Mouse (Mus musculus) megakaryocyte-erythroid progenitor cell, adult 5-6 weeks (primary cell): ENCODE data around the gene Teddm3. TPM values are rescaled to one million over a fixed set of nuclear protein-coding genes. Genes with fewer than 3 reads are reported as not detected.
"Not testable (repeated sequence)": the region's sequence is repeated elsewhere in the genome, so short reads cannot be mapped to it uniquely, and the experiment has no call there.

ENCODE experiments used
- ATAC-seq: replicated peaks from 2 replicates; pipeline ENCODE4 v1.8.0; 2016; ENCODE audit warnings: mild to moderate bottlenecking, inconsistent platforms; ENCODE audit not compliant: severe bottlenecking, poor library complexity, low FRiP score, low TSS enrichment
- total RNA-seq, 2 experiments: library from RNA; stranded (forward) in 1 of 2; stranded (reverse) in 1 of 2; fragments of 200-1000, 215-1000 nt in 1 of 2; fragments of >200 nt in 1 of 2; fragmentation: Nextera tagmentation in 1 of 2; gene quantifications; 2 replicates each; pipeline ENCODE4 v1.2.3; 2014 to 2017

Teddm3 gene
- not detected in 2 replicates for total RNA-seq (2014; fragmentation: Nextera tagmentation)
- not detected in 2 replicates for total RNA-seq (2017)

DNA sequence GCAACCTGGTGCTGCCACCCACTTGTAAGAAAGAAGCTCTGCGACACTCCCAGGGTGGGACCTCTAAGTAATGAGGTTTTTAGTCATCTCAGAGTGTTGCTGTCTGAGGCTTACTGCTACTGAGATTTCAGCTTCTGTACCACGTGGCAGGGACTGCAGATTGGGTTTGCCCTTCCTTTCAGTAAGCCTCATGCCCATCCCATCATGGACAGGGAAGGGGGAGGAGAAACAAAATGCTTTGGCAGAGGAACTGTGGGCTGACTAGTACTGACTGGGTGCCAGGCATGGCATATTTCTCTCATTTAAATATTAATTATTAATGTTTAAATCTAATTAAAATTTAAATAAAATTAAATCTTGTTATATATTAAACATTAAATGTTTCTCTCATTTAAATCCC lies at the start of gene Teddm3:
TSS of gene Teddm3 (minus strand) at position 101 of the 400 bp plus-strand sequence.
- ATAC-seq: not testable (repeated sequence)

DNA sequence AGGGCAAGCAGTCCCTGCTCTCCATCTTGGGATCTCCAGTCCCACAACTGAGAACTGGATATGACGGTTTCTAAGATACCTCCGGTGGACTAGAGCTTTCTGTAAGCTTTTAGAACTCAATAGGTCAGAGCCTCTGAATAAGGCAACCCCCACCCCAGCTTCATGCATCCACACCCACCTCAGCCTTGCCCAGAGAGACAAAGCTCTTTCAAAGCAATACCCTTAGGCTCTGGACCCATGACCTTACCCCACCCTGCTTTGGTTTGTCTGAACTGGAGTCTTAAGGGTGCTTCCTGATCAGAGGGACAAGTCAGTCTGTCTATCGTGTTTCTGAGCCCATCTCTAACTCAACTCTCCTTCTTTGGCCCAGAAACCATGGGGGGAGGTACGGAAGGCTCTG lies 48.9 kb upstream of the Teddm3 start:
- ATAC-seq: no peak

DNA sequence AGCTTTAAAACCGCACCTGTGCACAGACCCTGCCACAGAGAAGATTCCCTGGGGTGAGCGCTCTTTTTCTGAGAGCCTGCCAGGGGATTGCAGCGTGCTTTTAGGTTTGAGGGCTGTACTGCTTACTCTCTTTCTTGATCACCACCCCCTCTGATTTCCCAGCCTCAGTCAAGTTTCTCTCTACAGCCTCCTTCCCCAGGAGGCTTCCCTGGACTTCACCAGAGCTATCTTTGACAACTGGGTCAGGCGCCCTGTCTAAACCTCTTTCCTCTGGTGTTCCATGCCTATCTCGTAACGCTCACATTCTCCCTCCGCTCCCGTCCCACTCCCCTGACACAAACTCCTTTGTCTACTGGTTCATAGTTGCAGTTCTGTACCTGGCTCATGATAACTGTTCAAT lies 45.6 kb upstream of the Teddm3 start:
- ATAC-seq: no peak

DNA sequence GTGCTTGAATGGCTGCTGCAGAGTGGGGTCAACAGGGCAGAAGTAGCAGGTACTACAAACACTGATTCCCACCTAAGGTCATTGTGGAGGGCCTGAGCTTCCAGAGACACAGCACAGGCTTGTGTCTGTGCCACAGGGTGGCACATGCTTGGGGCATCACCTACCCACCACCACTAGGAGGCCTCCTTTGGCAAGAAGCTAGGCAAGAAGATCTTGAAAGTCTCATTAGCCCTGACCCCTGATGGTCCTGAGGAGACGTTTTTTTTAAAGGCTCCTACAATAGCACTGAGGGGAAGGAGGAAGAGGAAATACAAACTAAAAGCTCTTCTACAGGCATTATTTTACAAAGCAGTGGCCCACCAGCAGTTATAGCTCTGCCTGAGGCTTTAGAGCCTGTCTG lies 44.7 kb upstream of the Teddm3 start:
- ATAC-seq: peak; percentile 77; the same call in 1 of the 2 replicates

DNA sequence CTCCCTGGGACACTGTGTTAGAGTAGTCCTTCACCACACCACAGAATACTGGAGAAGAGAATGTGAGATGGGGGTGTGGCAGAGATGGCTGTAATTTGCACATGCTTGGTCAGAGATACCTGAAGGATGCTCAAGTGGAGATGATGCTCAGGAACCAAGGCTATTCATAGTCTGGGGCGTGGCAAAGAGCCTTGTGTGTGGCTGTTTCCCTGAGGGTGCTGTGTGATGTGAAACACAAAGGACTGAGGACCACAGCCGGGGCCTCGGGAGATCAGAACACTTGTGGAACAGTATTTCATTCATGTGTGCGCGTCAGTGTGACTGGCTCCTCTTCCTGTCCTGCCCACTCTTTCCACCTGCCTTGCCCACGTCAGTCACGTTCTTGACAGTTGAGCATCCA lies 44.2 kb upstream of the Teddm3 start:
- no peak for ATAC-seq

DNA sequence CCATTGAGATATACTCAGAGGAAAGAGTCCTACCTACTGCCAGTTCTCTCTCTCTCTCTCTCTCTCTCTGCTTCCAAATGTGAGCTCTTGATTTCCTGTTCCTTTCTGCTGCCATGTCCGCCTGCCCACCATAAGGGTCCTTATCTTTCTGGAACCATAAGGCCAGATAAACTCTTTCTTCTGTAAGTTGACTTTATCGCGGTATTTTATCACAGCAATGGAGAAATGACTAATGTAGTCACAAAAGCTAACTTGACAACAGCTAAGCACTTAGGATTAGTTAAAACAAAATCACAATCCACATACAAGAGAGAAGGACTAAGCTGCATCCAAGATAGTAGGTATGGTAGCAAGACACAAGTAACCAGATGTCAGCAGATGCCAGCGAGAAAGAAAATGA lies 43.7 kb upstream of the Teddm3 start:
- ATAC-seq: no peak

DNA sequence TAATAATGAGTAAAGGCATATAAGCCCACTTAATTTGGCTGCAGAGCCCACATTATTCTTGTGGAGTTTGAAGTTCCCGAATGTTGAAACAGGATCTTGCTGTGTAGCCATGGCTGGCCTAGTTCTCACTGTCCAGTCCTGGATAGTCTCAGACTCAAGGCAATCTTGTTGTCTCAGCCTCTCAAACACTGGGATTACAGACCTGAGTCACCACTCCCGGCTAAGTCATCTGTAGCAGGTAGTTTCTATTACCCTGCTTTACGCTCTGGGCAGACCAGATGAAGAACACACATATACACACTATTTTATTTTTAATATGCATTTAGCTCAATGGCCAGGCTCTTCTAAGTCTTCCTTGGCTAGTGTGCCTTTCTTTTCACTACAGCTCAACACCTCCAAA lies 42.8 kb upstream of the Teddm3 start:
- no peak for ATAC-seq

DNA sequence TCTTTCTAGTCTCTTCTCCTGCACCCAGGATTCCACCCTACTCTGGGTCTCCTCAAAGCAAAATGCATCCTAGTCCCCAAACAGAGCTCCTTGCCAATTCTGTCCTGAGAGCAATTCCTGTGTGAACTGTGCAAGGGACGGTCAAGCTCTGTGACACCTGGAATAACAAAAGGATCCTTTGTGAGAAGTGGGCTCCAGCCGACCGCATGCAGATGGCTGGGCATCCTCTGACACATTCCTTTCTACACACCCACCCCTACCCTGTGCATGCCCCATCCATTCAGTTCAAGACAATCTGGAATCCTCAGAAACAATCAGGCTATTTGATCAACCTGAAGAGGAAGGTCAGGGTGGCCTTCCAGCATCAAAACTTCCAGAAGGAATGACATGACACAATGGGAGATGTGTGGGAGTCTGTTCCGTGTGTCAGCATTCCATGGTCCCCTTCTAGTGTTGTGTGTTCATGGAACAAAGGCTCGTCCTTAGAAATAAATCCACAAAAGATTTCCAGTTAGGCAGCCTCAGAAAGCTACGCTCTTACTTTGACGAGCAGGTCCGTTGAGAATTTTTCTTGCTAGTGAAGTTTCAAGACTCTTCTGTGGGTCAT lies 41.6 kb upstream of the Teddm3 start:
- no peak for ATAC-seq

DNA sequence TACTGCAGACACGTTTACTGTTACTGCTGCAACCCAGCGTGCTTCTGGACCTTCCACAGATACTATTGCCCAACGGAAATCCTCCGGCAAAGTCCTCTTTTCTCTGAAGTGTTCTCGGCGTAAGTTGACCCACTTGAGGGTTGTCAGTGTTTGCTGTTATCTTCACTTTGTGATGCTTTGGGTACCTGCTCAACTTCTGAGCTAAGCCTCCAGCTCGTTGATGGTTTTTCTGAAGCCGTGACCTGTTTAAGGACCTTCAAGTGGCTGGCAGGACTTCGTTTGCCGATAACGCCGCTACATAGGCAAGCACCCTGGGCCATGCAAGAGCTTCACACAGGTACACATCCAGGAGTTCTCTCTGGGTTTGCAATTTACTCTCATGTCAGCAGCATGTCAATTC lies 40.4 kb upstream of the Teddm3 start:
- ATAC-seq: no peak

DNA sequence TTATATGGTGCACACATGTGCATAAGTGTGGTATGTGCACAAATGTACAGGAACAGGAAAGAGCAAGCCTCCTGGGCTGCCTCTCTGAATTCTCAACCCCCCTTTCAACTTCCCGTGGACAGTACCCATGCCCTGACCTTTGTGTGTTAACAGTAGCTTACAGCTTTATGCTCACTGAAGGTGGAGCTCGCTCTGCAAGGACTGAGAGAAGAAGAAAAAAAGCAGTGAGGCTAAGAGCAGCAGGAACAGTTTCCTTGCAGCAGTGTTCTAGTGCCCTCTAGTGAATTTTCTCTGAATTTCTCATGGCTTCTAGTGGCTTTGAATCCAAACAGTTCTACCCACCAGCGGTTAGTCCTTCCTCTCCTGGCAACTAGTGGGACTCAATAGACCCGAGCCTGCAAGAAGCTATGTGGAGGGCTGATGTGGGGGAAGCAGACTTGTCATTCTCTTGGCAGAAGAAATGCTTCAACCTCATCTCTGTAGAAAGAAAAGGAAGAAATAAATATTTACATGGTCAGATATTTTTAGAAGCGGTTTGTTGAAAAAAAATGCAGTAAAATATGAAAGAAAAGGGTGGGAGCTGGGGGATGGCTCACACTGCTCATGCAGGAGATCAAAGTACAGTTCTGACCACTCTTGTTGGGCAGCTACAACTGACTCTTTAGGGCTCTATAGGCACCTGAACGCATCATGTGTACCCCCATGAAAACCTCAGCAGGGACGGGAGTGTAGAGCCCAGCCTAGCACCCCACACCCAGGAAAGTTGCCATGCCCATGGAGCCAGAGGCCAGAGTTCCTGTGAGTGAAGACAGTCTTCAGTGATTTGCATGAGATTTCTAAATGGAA lies 38.9 kb upstream of the Teddm3 start:
- peak; percentile 72 for ATAC-seq

DNA sequence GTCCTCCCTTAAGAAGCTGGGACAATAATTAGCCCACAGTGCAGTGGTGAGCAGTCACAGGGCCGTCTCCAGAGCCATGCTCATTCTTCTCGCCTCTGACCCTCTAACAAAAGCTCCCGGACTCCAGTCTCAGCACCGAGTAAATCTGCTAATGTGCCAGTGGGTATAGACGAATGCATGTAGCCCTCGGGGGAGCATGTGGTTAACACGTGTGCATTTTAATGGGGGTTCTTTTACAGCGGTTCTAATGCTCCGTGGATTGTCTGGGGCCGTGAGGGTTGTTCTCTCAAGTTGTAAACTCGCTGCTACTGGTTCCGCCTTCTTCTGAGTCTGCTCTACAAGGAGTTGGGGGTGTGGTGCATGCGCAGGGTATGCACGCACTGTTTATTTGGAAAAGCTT lies 37.8 kb upstream of the Teddm3 start:
- no peak for ATAC-seq

DNA sequence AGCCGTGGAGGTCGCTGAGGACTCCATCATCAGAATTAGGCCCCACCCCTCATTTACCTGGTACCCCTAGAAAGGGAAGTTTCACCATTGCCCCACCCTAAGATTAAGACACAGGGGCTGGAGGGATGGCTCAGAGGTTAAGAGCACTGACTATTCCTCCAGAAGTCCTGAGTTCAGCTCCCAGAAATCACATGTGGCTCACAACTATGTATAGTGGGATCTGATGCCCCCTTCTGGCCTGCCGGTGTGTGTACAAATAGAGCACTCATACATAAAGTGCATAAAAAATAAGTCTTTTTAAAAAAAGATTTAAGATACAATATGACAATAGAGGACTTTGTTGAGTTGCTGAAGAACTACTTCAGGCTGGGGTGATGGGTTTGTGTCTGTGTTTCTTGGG lies 34.5 kb upstream of the Teddm3 start:
- no peak for ATAC-seq

DNA sequence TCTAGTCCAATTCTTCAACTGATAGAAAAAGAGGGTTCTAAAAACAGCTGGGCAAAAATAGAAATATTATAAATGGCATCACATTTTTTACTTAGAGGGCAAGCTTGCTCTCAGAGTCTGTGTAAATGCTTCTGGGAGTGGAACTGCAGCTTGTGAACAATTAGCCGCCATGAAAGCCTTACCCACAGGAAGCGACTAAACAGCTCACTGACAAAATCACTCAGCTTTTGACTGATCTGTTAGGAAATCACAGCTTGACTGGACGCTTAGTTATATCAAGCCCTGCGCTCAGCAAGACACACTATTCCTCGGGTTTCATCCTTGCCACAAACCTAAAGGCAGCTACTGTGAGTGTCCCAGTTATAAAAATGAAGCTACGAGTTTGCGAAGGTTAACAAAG lies 33.8 kb upstream of the Teddm3 start:
- ATAC-seq: no peak

DNA sequence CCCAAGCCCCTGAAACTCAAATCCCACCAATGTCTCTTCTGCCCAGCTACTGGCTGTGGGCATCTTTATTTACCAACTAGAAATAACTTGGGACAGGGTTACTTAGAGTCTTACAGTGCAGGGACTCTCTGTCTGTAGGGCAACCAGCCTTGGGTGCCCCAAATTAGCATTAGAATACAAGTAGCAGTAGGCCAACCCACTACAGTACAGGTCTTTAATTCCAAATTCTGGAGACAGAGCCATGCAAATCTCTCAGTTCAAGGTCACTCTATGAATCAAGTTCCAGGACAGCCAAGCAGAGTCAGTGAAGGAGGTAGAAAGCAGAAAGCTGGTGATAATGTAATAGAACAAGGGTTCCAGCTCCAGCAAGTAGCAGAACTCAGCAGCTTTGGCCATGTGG lies 30.9 kb upstream of the Teddm3 start:
- no peak for ATAC-seq

DNA sequence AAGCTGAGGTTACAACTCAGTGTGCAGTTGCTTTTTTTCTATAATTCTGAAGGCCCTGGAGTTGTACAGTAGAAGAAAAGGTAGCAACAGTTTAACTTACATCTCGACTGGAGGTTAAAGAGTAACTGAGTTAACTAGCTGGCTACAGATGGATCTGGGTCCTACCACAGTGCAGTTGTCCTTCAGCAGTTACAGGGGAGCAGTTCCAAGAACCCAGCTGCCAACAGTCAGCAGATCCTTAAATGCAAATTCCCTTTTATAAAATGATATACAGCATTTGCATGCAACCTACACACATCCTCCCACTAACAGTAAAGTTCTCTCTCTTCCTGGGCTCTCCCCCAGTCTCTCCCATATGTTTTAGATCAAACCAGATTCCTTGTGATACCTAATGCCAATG lies 28.3 kb upstream of the Teddm3 start:
- no peak for ATAC-seq

DNA sequence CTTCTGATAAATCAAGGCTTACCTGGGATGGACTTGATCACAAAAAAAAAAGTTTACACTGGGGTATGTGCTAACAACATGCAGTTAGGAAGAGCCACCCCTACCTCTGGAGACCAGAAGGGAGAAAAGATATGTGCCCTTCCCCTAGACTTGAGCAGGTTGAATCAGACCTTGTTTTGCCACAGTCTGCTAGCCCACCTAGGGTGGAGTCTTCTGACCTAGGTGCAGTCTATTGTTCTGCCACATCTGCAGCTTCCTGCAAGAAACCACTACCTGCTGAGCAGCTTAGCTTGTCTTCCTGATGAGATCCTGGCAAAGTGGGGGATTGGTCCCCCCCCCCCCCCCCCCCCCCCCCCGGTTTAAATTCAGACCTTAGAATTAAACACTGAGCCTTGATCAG lies 21.4 kb upstream of the Teddm3 start:
- no peak for ATAC-seq

DNA sequence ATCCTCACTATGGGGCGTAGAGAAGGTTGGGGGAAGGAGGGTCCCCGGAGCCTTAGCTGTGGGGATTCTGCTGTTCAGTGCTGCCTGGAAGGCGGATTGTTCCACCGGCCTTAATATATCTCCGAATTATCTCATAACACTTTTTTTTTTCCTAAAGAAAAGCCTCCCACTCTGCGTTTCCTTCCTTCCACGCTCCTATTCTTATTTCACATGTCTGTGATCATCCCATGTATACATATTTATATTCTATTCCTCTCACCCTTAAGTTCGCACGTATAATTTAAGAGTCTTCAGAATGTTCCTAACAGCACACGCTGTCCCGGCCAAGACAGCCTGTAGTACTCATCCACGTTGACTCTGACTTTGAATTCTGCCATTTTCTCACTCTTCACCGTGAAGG lies 14.9 kb upstream of the Teddm3 start:
- no peak for ATAC-seq

DNA sequence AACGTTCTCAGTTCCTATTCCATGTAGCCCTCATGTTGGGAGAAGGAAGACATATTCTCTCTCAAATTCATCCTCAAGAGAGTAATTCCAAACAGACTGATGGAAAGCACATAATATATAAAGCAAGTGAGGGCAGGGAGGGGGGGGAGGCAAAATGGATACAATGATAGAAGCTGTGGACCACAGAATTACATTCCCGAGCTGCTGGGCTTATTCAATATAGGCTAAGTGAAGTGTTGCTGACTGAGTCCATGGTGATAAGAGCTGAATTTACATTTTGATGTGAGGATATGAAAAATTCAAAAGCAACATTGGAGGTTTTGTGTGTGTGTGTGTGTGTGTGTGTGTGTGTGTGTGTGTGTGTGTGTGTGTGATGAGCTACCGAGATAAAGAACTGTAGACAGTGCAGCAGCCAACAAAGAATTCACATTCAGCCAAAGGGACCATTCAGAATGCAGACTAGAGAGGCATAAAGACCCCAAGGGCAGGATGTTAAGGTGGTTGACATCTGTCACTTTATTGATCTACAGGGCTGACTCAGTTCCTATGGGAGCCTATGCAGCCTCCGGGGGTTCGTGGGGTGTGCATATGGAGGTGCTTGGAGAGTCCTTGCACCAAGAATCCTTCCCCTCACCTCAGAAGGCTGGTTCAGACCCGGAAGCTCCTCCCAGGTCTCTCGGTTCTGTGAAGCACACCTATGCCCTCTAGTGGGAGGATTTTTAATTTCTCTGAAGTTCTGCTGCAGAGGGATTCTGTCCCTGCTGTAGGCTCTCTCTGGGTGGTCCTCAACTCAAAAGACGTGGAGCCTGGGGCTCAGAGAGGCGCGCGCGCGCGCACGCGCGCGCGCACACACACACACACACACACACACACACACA lies 11.8 kb upstream of the Teddm3 start:
- ATAC-seq: peak; percentile 93

DNA sequence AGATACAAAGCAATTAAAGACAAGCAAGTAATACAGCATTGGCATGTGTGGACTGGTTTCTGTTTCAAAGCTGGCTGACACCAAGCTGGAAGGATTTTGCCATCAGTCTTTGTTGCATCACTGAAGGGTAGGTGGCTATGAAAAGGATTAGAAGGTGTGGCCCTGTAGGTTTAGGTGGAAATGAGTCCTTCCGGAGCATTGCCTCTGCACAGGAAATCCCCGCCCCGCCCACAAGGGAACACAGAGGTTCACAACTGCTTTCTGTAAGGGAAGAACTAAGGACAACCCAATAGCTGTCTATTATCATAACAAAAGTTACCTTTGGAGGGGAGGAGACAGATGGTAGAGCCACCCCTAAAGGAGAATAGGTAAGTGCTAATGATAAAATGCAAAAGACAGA lies 9.6 kb upstream of the Teddm3 start:
- not testable (repeated sequence) for ATAC-seq

DNA sequence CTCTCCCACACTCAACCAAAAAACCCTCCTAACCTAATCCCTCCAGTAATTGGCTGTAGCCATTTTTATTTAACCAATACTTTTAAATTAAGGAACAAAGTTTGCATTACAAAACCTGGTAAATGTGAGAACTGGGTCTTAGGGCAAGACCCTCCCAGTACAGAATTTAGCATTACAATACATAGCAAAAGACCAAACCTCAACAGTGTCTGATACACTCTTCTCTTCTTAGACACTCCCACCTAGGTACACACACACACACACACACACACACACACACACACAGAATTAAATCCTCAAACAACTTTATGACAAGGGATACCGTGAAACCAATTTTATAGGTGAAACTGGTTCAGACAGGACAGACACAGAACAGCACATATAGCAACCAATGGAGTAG lies 5.4 kb upstream of the Teddm3 start:
- ATAC-seq: not testable (repeated sequence)
